ENCODE assay signal across 8 mouse cellular contexts in genomic region chr16:18289614-18290013, GRCm38 (mm10). TPM values are rescaled to one million over a fixed set of nuclear protein-coding genes. Genes with fewer than 3 reads are reported as not detected.
DNase-seq lines count a peak whose midpoint lies in the region; ATAC-seq and TF ChIP-seq lines count a peak whose summit lies in the region.
"Not testable (repeated sequence)": the region's sequence is repeated elsewhere in the genome, so short reads cannot be mapped to it uniquely, and the experiment has no call there.

No protein-coding gene starts in this region.

- H3K27ac ChIP-seq in forebrain, embryonic 13.5 days = 0 out of 2 replicates have a peak overlapping the region, but pooled peaks have one; percentile 75
- peak overlapping the region; percentile 73 for H3K27ac ChIP-seq in heart, embryonic 16.5 days (ENCODE audit: low read length)
- not testable (repeated sequence) for H3K27ac ChIP-seq in kidney, adult 2 months (ENCODE audit: insufficient read depth, low read depth, low read length)
- peak overlapping the region; percentile 73 for H3K27ac ChIP-seq in liver, embryonic 12.5 days
- H3K27ac ChIP-seq in midbrain, embryonic 10.5 days (replicated peaks) = peak overlapping the region; percentile 100

- peak; percentile 50 for DNase-seq in A20 (ENCODE audit: low read depth, low spot score)
- DNase-seq in embryo, embryonic 10.5 days (ENCODE audit: low spot score) = peak; percentile 24
- DNase-seq in kidney, adult 2 months; midbrain, embryonic 10.5 days (ENCODE audit: low spot score): not testable (repeated sequence)
- peak; percentile 3 for DNase-seq in retina, embryonic 14.5 days (ENCODE audit: low spot score)

- H3K4me2 ChIP-seq in forebrain, embryonic 13.5 days = peak overlapping the region; percentile 91
- H3K4me2 ChIP-seq in heart, embryonic 16.5 days (ENCODE audit: low read depth, low read length) = peak overlapping the region; percentile 60
- H3K4me2 ChIP-seq in liver, embryonic 12.5 days = peak overlapping the region; percentile 94

- not testable (repeated sequence) for H3K27me3 ChIP-seq in forebrain, embryonic 13.5 days; heart, embryonic 16.5 days (ENCODE audit: control insufficient read depth, insufficient read depth, low read length); kidney, adult 2 months (replicated peaks; ENCODE audit: control insufficient read depth, insufficient read depth, low read length); liver, embryonic 12.5 days (replicated peaks); midbrain, embryonic 10.5 days (ENCODE audit: low read depth, poor library complexity, severe bottlenecking)

- not testable (repeated sequence) for H3K9me3 ChIP-seq in forebrain, embryonic 13.5 days (replicated peaks); heart, embryonic 16.5 days (replicated peaks; ENCODE audit: control insufficient read depth, low read length); liver, embryonic 12.5 days (replicated peaks); midbrain, embryonic 10.5 days (replicated peaks)

- peaks cover 31% of the 10 kb centered on the region for H3K4me1 ChIP-seq in forebrain, embryonic 13.5 days
- H3K4me1 ChIP-seq in heart, embryonic 16.5 days (ENCODE audit: control insufficient read depth, insufficient read depth, low read length) = peaks cover 21% of the 10 kb centered on the region
- H3K4me1 ChIP-seq in kidney, adult 2 months (ENCODE audit: control insufficient read depth, insufficient read depth, low read length) = peaks cover 11% of the 10 kb centered on the region; the same call in 1 of the 2 replicates
- peaks cover 37% of the 10 kb centered on the region for H3K4me1 ChIP-seq in liver, embryonic 12.5 days
- H3K4me1 ChIP-seq in midbrain, embryonic 10.5 days = peaks cover 29% of the 10 kb centered on the region

- TF ChIP-seq POLR2A in kidney, adult 2 months (IDR thresholded peaks at IDR 0.05; ENCODE audit: low read depth, low read length) = not testable (repeated sequence)

- peaks cover 20% of the 10 kb centered on the region for H3K36me3 ChIP-seq in forebrain, embryonic 13.5 days (ENCODE audit: poor library complexity, severe bottlenecking)
- not testable (repeated sequence) for H3K36me3 ChIP-seq in heart, embryonic 16.5 days (ENCODE audit: control insufficient read depth, insufficient read depth); kidney, adult 2 months (ENCODE audit: control insufficient read depth, insufficient read depth, low read length)
- H3K36me3 ChIP-seq in liver, embryonic 12.5 days = peaks cover 32% of the 10 kb centered on the region
- peaks cover 28% of the 10 kb centered on the region for H3K36me3 ChIP-seq in midbrain, embryonic 10.5 days

- not testable (repeated sequence) for ATAC-seq in forebrain, embryonic 13.5 days; heart, embryonic 16.5 days (replicated peaks; ENCODE audit: extremely low read depth, insufficient read depth, low FRiP score); liver, embryonic 12.5 days

- H3K9ac ChIP-seq in forebrain, embryonic 13.5 days = peak overlapping the region; percentile 97
- peak overlapping the region; percentile 61 for H3K9ac ChIP-seq in heart, embryonic 16.5 days (ENCODE audit: low read length)
- peak overlapping the region; percentile 64 for H3K9ac ChIP-seq in liver, embryonic 12.5 days

- TF ChIP-seq CTCF in kidney, adult 2 months (conservative IDR thresholded peaks at IDR 0.05; ENCODE audit: insufficient read depth, insufficient read length, low read depth, low read length) = not testable (repeated sequence)

- 3% methylated on average over 10 of the region's 10 CpGs for WGBS in forebrain, embryonic 13.5 days
- whole genome bisulfite sequencing in heart, embryonic 16.5 days = 8% methylated on average over 6 of the region's 10 CpGs
- WGBS in kidney, adult 2 months = 2% methylated on average over 10 of the region's 10 CpGs
- 2% methylated on average over 10 of the region's 10 CpGs for WGBS in liver, embryonic 12.5 days (ENCODE audit: insufficient replicate concordance)
- WGBS in midbrain, embryonic 10.5 days = 7% methylated on average over 10 of the region's 10 CpGs

- H3K4me3 ChIP-seq in forebrain, embryonic 13.5 days = peak overlapping the region; percentile 94
- peak overlapping the region; percentile 94 for H3K4me3 ChIP-seq in heart, embryonic 16.5 days (ENCODE audit: low read length)
- peak overlapping the region; percentile 53 for H3K4me3 ChIP-seq in kidney, adult 2 months (ENCODE audit: insufficient read depth, low read depth, low read length)
- H3K4me3 ChIP-seq in liver, embryonic 12.5 days = peak overlapping the region; percentile 74
- H3K4me3 ChIP-seq in midbrain, embryonic 10.5 days = peak overlapping the region; percentile 100

RNA-seq across cellular contexts. Expression of gene Dgcr8, which starts 0.6 kb away (rescaled TPM):
- 37.7 and 44.0 TPM in 2 replicates for polyA plus RNA-seq in forebrain, embryonic 13.5 days (2015; fragmentation: Nextera tagmentation; extraction: Ambion mirVana)
- 19.0 and 20.3 TPM in 2 replicates for polyA plus RNA-seq in heart, embryonic 16.5 days (2015; fragmentation: Nextera tagmentation; extraction: Ambion mirVana)
- polyA plus RNA-seq in kidney, adult 2 months (2012; rRNA removed) = 11.9 and 13.2 TPM in 2 replicates
- polyA plus RNA-seq in liver, embryonic 12.5 days (2016; fragmentation: Nextera tagmentation; extraction: Ambion mirVana) = 17.1 and 19.0 TPM in 2 replicates
- polyA plus RNA-seq in midbrain, embryonic 10.5 days (2016; fragmentation: Nextera tagmentation; extraction: Ambion mirVana) = 46.1 and 47.6 TPM in 2 replicates

RNA-seq across cellular contexts. Expression of gene Gm49776, which starts 31.5 kb away (rescaled TPM):
- 2.5 and 7.6 TPM in 2 replicates for polyA plus RNA-seq in forebrain, embryonic 13.5 days (2015; fragmentation: Nextera tagmentation; extraction: Ambion mirVana)
- 3.2 TPM in 1 of 2 replicates, not detected in the other for polyA plus RNA-seq in heart, embryonic 16.5 days (2015; fragmentation: Nextera tagmentation; extraction: Ambion mirVana)
- not detected in 2 replicates for polyA plus RNA-seq in kidney, adult 2 months (2012; rRNA removed)
- polyA plus RNA-seq in liver, embryonic 12.5 days (2016; fragmentation: Nextera tagmentation; extraction: Ambion mirVana) = 1.7 TPM in 1 of 2 replicates, not detected in the other
- 1.9 and 2.2 TPM in 2 replicates for polyA plus RNA-seq in midbrain, embryonic 10.5 days (2016; fragmentation: Nextera tagmentation; extraction: Ambion mirVana)

RNA-seq across cellular contexts. Expression of gene Ranbp1, which starts 41.1 kb away (rescaled TPM):
- polyA plus RNA-seq in forebrain, embryonic 13.5 days (2015; fragmentation: Nextera tagmentation; extraction: Ambion mirVana) = 726 and 766 TPM in 2 replicates
- polyA plus RNA-seq in heart, embryonic 16.5 days (2015; fragmentation: Nextera tagmentation; extraction: Ambion mirVana) = 295 and 343 TPM in 2 replicates
- 29.7 and 38.5 TPM in 2 replicates for polyA plus RNA-seq in kidney, adult 2 months (2012; rRNA removed)
- polyA plus RNA-seq in liver, embryonic 12.5 days (2016; fragmentation: Nextera tagmentation; extraction: Ambion mirVana) = 595 and 610 TPM in 2 replicates
- polyA plus RNA-seq in midbrain, embryonic 10.5 days (2016; fragmentation: Nextera tagmentation; extraction: Ambion mirVana) = 1,186 and 1,334 TPM in 2 replicates

RNA-seq across cellular contexts. Expression of gene Trmt2a, which starts 41.1 kb away (rescaled TPM):
- 116 and 126 TPM in 2 replicates for polyA plus RNA-seq in forebrain, embryonic 13.5 days (2015; fragmentation: Nextera tagmentation; extraction: Ambion mirVana)
- 65.9 and 69.9 TPM in 2 replicates for polyA plus RNA-seq in heart, embryonic 16.5 days (2015; fragmentation: Nextera tagmentation; extraction: Ambion mirVana)
- polyA plus RNA-seq in kidney, adult 2 months (2012; rRNA removed) = 39.3 and 39.4 TPM in 2 replicates
- polyA plus RNA-seq in liver, embryonic 12.5 days (2016; fragmentation: Nextera tagmentation; extraction: Ambion mirVana) = 88.8 and 96.5 TPM in 2 replicates
- polyA plus RNA-seq in midbrain, embryonic 10.5 days (2016; fragmentation: Nextera tagmentation; extraction: Ambion mirVana) = 127 and 132 TPM in 2 replicates

RNA-seq across cellular contexts. Expression of gene Zdhhc8, which starts 54.7 kb away (rescaled TPM):
- 7.7 and 8.4 TPM in 2 replicates for polyA plus RNA-seq in forebrain, embryonic 13.5 days (2015; fragmentation: Nextera tagmentation; extraction: Ambion mirVana)
- polyA plus RNA-seq in heart, embryonic 16.5 days (2015; fragmentation: Nextera tagmentation; extraction: Ambion mirVana) = 16.3 and 22.7 TPM in 2 replicates
- polyA plus RNA-seq in kidney, adult 2 months (2012; rRNA removed) = 28.9 and 44.7 TPM in 2 replicates
- polyA plus RNA-seq in liver, embryonic 12.5 days (2016; fragmentation: Nextera tagmentation; extraction: Ambion mirVana) = 4.3 and 4.9 TPM in 2 replicates
- 9.4 and 11.3 TPM in 2 replicates for polyA plus RNA-seq in midbrain, embryonic 10.5 days (2016; fragmentation: Nextera tagmentation; extraction: Ambion mirVana)
